Mouse (Mus musculus) 416B (cell line): ENCODE measurements around the gene Gabarap.
A peak's percentile ranks its signal among the peaks of the same experiment; 100 is the strongest.

ENCODE experiments used
- DNase-seq: peaks from one replicate; pipeline ENCODE4 v3.0.0; 2011; ENCODE audit warnings: low read depth

Gene Gabarap

DNA sequence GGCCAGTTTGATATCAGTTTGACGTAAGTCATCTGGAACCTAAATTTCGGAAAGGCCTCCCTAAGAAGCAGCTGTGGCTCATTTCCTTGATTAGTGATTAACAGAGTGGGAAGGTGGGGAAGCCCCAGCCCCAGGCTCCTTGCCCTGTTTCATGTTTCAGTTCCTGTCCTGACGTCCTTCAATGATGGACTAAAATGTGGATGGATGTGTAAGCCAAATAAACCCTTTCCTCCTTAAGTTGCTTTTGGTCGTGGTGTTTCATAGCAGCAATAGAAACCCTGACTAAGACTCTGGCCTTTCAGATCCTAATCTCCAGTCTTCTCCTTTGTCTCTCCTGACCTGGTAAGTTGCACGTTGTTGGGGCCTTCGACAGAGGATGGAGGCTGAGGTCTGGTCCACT, 20.7 kb upstream of the Gabarap start:
- DNase-seq = no peak

DNA sequence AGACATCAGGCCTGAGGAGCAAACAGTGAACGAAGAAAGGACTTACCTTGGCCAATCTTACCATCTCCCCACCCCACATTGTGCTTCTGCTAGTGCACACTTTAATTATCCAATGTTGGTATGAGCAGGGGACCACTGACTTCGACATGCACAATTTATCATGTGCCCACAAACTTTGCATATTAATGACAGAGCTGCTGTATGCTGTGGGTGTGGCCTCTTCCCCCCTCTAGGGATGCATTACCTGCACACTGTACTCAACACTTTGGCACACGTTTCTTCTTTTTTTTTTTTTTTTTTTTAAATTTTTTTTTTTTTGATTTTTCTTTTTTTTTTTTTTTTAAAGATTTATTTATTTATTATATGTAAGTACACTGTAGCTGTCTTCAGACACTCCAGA, 20.2 kb upstream of the Gabarap start:
- DNase-seq = no peak

GRCm38 (mm10) chr11:69974907-69975306, 16.0 kb upstream of the Gabarap start:
- DNase-seq = no peak

- DNase-seq = no peak
Observed at GRCm38 (mm10) chr11:69976271-69976670, 14.7 kb upstream of the Gabarap start.

- no peak for DNase-seq
Observed at GRCm38 (mm10) chr11:69979827-69980195, 11.1 kb upstream of the Gabarap start.

- peak; percentile 100 for DNase-seq
Observed at GRCm38 (mm10) chr11:69980196-69981140, 10.5 kb upstream of the Gabarap start.

DNA sequence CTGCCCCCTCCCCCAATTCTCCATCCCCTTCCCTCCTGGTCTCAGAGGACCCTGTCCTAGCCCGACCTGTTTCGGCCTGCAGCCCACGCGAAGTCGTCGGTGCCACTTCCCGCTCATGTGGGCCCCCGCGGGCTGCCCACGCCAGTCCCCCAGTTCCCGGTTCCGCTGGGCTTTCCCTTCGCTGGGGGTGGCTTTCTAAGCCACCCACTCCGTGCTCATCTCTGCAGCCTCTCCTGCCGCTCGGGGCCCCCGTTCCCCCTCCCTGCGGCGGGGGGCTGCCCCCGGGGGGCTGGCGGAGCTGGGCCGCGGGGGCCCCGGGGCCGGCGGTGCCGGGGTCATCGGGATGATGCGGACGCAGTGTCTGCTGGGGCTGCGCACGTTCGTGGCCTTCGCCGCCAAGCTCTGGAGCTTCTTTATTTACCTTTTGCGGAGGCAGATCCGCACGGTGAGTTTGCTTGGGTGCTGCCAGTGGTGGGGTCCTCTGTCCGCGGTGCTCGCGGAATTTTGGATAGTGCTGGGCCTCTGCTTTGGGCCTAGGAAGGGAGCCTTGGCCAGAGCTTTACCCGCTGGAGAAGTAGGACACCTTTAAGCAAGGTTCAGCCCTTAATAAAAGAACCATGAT, 9.7 kb upstream of the Gabarap start, which contains the start of gene Ctdnep1:
Ctdnep1 (plus strand) TSS at position 16 of the 622 bp plus-strand sequence.
- DNase-seq = no peak

- DNase-seq = no peak
Observed at GRCm38 (mm10) chr11:69982225-69982624, 8.7 kb upstream of the Gabarap start, which contains the start of gene Elp5. Gene Elp5 (minus strand): TSS chr11:69982517.

DNA sequence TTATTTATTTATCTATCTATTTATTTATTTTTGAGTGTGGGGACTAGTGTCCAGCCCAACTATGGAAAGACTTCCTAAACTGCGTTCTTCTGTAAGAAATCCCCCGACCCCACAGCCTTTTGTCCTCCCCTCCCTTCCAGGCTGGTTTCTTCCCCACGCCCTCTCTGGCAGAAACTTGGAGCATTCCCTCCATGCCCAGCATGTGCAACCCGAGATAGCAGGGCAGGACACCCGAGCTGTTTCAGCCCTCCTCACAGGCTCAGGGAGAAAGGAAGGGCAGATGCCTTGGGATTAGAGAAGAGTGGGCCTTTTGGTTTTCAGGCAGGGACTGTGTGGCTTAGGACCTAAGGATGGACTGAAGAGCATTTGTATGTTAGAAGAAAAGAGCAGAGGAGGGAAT, 8.1 kb upstream of the Gabarap start:
- DNase-seq = no peak

- no peak for DNase-seq
Observed at GRCm38 (mm10) chr11:69983377-69983776, 7.6 kb upstream of the Gabarap start.

DNA sequence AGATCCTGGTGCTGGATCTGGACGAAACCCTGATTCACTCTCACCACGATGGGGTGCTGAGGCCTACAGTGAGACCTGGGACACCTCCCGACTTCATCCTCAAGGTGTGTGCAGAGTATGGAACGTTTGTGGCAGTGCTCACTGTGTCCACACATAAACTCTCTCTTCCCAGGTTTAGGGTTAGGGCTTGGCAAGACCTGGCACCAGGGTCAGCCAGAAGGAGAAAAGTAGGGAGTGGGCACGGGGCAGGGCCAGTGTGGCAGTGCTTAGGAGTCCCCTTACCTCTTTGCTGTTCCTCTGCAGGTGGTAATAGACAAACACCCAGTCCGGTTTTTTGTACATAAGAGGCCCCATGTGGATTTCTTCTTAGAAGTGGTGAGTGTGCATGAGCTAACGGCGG, 6.5 kb upstream of the Gabarap start:
- DNase-seq = no peak

DNA sequence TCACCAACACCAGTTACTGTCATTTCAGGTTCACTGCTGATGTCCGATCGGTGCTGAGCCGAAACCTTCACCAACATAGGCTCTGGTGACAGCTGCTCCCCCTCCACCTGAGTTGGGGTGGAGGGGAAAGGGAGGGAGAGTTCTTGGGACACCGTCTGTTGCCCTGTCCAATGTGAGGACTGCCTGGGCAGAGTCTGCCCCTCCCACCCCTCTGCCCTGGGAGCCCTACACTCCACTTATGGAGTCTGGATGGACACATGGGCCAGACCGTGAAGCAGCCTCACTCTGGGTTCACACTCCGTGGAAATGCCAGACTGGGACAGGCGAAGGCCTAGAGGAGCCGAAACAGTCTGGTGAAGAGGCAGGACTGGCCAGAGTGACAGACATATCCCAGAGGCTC, 994 bp upstream of the Gabarap start:
- no peak for DNase-seq

DNA sequence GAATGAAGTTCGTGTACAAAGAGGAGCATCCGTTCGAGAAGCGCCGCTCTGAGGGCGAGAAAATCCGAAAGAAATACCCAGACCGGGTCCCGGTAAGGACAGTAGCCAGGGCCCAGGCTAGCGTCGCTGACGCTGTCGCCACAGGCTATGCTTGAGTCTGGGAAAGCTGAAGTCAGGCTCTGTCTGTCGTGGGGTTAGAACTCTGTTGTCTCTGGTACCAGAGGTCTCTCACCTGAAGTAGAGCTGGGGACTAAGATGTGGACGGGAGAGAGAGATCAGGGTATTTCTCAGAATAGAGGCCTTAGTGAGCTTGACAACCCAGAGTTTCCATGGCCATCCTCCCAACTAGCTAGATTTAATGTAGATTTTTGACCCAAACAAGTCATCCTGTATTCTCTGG, 768 bp downstream of the Gabarap start:
- DNase-seq = no peak

DNA sequence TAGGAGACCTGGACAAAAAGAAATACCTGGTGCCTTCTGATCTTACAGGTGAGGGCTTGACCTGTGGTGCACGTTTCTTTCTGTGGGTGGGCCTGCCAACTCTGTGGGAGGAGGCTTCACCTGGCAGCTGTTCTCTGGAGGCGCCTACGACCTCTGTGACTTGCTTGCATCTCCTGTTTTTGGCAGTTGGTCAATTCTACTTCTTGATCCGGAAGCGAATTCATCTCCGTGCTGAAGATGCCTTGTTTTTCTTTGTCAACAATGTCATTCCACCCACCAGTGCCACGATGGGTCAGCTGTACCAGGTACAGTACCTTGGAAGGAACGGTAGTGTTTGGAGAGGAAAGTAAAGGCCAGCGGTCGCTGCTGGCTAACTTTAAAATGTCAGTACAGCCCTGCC, 1.5 kb downstream of the Gabarap start:
- DNase-seq = no peak

DNA sequence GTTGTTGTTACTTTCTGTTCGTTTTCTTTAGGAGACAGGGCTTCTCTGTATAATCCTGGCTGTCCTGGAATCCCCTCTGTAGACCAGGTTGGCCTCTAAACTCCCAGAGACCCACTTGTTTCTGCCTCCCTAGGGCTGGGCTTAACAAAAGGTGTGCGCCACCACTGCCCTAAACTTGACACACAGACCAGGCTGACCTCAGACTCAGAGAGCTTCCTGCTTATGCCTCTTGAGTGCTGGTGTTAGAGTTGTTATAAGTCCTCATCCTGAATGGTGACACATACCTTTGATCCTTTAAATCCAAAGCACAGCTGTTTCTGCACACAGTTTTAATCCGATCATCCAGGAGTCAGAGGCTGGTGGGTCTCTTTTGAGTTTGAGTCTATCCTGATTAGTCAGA, 2.0 kb downstream of the Gabarap start:
- no peak for DNase-seq

GRCm38 (mm10) chr11:69994401-69995090, 3.6 kb downstream of the Gabarap start:
- no peak for DNase-seq

GRCm38 (mm10) chr11:69995391-69995960, 4.5 kb downstream of the Gabarap start, which contains the start of gene Phf23:
Gene Phf23 (plus strand): TSS chr11:69995777.
- peak; percentile 100 for DNase-seq

DNA sequence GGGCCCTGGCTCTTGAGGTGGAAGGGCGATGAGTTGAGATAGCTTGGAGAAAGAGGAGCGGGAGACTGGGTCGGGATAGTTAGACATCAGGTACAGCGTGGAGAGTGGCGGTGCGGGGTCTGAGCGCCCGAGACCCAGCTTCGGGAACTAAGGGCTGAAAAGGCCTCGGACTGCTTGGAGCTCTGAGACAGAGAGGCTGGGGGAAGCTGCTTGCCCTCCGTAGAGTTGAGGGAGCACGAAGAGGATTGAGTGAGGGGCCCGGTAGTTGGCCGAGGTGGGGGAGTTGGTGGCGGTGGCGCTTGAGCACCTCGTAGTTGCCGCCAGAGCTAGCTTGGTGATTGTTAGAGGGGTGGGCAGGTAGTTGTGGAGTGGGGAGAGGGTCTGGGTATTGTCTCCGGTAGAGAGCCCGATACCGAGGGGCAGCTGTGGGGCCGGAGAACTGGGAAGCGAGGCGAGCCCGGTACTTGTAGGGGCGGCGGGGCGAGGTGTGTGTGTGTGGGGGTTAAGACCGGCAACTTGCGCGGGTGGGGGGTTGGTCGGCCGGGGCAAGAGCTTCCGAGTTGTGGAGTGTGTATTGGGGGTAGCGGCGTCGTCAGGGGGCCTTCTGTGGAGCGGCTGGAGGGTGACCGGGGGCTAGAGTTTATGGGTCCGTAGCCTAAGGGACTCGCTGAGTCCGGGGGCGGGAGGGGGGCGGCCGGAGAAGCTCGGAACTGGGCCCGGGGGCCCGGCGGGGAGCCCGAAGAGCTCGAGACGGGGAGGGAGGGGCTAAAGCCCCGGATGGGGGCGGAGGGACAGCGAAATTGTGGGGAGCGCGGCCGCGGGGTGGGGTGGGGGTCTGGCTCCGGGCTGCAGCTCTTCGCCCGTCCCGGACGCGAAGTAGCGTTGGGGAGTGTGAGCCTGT, 5.5 kb downstream of the Gabarap start:
- peak; percentile 65 for DNase-seq

- DNase-seq = peak; percentile 81
Observed at GRCm38 (mm10) chr11:69997070-69997509, 6.1 kb downstream of the Gabarap start.

- DNase-seq = no peak
Observed at GRCm38 (mm10) chr11:69998567-69999491, 7.9 kb downstream of the Gabarap start.
